10 mouse cellular contexts compared by ENCODE assay signal in genomic region chr8:13670011-13670471, GRCm38 (mm10). TPM values are rescaled to one million over a fixed set of nuclear protein-coding genes. Genes with fewer than 3 reads are reported as not detected.
DNase-seq lines count a peak whose midpoint lies in the region; ATAC-seq lines count a peak whose summit lies in the region.
"Had no signal": no experiment of that assay in that cellular context is flagged by ENCODE, and none has a peak within 500 bp of the region (broad histone marks: within the 10 kb centered on the region; RNA-seq: fewer than 3 reads in every experiment).

No protein-coding gene starts in this region.

- no peaks in the 10 kb centered on the region for H3K9me3 ChIP-seq in neural tube, embryonic 13.5 days
- H3K9me3 ChIP-seq in stomach, embryonic 14.5 days (ENCODE audit: control insufficient read depth, low read depth, low read length), result no peaks in the 10 kb centered on the region

- H3K4me2 ChIP-seq in neural tube, embryonic 13.5 days, result no peak overlapping the region
- no peak overlapping the region for H3K4me2 ChIP-seq in stomach, embryonic 14.5 days (replicated peaks; ENCODE audit: low read depth, low read length)

- peaks cover 53% of the 10 kb centered on the region for H3K4me1 ChIP-seq in neural tube, embryonic 13.5 days (replicated peaks)
- H3K4me1 ChIP-seq in stomach, embryonic 14.5 days (ENCODE audit: control insufficient read depth, insufficient read depth, low read length), result peaks cover 26% of the 10 kb centered on the region; the same call in 1 of the 2 replicates

- DNase-seq in gastrocnemius, postnatal 25 days, result peak; percentile 70
- no peak for DNase-seq in gastrocnemius, adult 18-20 months (ENCODE audit: low spot score)
- no peak for DNase-seq in neural tube, embryonic 10.5 days (ENCODE audit: extremely low spot score, low spot score)
- DNase-seq in heart, postnatal 4 days, result peak; percentile 49
- DNase-seq in urinary bladder, adult 2 months (ENCODE audit: low spot score), result no peak
- DNase-seq: adrenal gland, adult 8-10 months had no signal

- ATAC-seq in neural tube, embryonic 13.5 days (ENCODE audit: low read depth), result no peak
- ATAC-seq in stomach, embryonic 14.5 days (ENCODE audit: insufficient number of reproducible peaks, insufficient read depth, low FRiP score, low read depth), result no peak
- ATAC-seq in megakaryocyte progenitor cell, adult 5-6 weeks (replicated peaks; ENCODE audit: poor library complexity), result no peak

- no peak overlapping the region for H3K9ac ChIP-seq in neural tube, embryonic 13.5 days
- H3K9ac ChIP-seq in stomach, embryonic 14.5 days (replicated peaks; ENCODE audit: low read depth, low read length), result no peak overlapping the region

- no peak overlapping the region for H3K4me3 ChIP-seq in neural tube, embryonic 13.5 days
- H3K4me3 ChIP-seq in stomach, embryonic 14.5 days (ENCODE audit: low read depth, low read length), result no peak overlapping the region

- H3K27ac ChIP-seq in neural tube, embryonic 13.5 days (replicated peaks), result peak overlapping the region; percentile 42
- peak overlapping the region; percentile 39; the same call in 1 of the 2 replicates for H3K27ac ChIP-seq in stomach, embryonic 14.5 days (ENCODE audit: low read length)

- WGBS in neural tube, embryonic 13.5 days, result 88% methylated on average over 17 of the region's 17 CpGs
- WGBS in stomach, embryonic 14.5 days, result 79% methylated on average over 17 of the region's 17 CpGs

- no peaks in the 10 kb centered on the region; the same call in 1 of the 2 replicates for H3K36me3 ChIP-seq in neural tube, embryonic 13.5 days
- no peaks in the 10 kb centered on the region; the same call in 1 of the 2 replicates for H3K36me3 ChIP-seq in stomach, embryonic 14.5 days (ENCODE audit: control insufficient read depth, insufficient read depth, low read length)

- no peaks in the 10 kb centered on the region for H3K27me3 ChIP-seq in neural tube, embryonic 13.5 days
- no peaks in the 10 kb centered on the region for H3K27me3 ChIP-seq in stomach, embryonic 14.5 days (ENCODE audit: control insufficient read depth, insufficient read depth, low read length)

RNA-seq across cellular contexts. Expression of gene Rasa3, which starts 7.4 kb away (rescaled TPM):
- total RNA-seq in gastrocnemius, postnatal 25 days (2021), result 1 to 10 TPM; 8.4 to 9.4 TPM
- 1 to 10 TPM; 6.8 to 7.3 TPM for total RNA-seq in gastrocnemius, adult 18-20 months (2021)
- 28.3 and 30.7 TPM in 2 replicates for polyA plus RNA-seq in neural tube, embryonic 13.5 days (2015; fragmentation: Nextera tagmentation; extraction: Ambion mirVana)
- total RNA-seq in heart, postnatal 4 days (2021), result 10 to 100 TPM; 27.4 to 31.1 TPM
- polyA plus RNA-seq in stomach, embryonic 14.5 days (2014; fragmentation: Nextera tagmentation; extraction: Ambion mirVana), result 23.0 and 27.7 TPM in 2 replicates
- polyA plus RNA-seq in urinary bladder, adult 2 months (2012; rRNA removed), result 49.5 and 51.4 TPM in 2 replicates
- 24.1 and 36.8 TPM in 2 replicates for total RNA-seq in megakaryocyte progenitor cell, adult 5-6 weeks (2015)
- 49.3 and 51.3 TPM in 2 replicates for total RNA-seq in megakaryocyte progenitor cell, adult 5-6 weeks (2017)

RNA-seq across cellular contexts. Expression of gene Cfap97d2, which starts 35.6 kb away (rescaled TPM):
- not detected for total RNA-seq in gastrocnemius, postnatal 25 days (2021)
- total RNA-seq in gastrocnemius, adult 18-20 months (2021), result not detected
- 1.3 and 1.8 TPM in 2 replicates for polyA plus RNA-seq in neural tube, embryonic 13.5 days (2015; fragmentation: Nextera tagmentation; extraction: Ambion mirVana)
- not detected for total RNA-seq in heart, postnatal 4 days (2021)
- polyA plus RNA-seq in stomach, embryonic 14.5 days (2014; fragmentation: Nextera tagmentation; extraction: Ambion mirVana), result 0.12 TPM in 1 of 2 replicates, not detected in the other
- polyA plus RNA-seq in urinary bladder, adult 2 months (2012; rRNA removed), result 0.11 and 0.27 TPM in 2 replicates
- not detected in 2 replicates for total RNA-seq in megakaryocyte progenitor cell, adult 5-6 weeks (2015)
- total RNA-seq in megakaryocyte progenitor cell, adult 5-6 weeks (2017), result not detected in 2 replicates
- polyA plus RNA-seq: limb, embryonic 11.5 days had no signal

Comparison
In these comparisons a context has a peak if more than half of its experiments do, and no peak if none do; other contexts are left out.
1. DNase-seq: peak in gastrocnemius, postnatal 25 days (single experiment) and heart, postnatal 4 days (single experiment); none in gastrocnemius, adult 18-20 months (single experiment), neural tube, embryonic 10.5 days (single experiment) and urinary bladder, adult 2 months (single experiment).